Mouse (Mus musculus) limb, embryonic 11.5 days (tissue): ENCODE measurements around the gene Lrrc55. TPM values are rescaled to one million over a fixed set of nuclear protein-coding genes. Genes with fewer than 3 reads are reported as not detected.

Source experiments
- ATAC-seq: fragments of 200-750 bp; cut with Nextera tagmentation; 2 replicates; pipeline ENCODE4 v1.8.0; 2017; ENCODE audit warnings: low read depth; ENCODE audit not compliant: insufficient number of reproducible peaks, low FRiP score, low TSS enrichment
- DNase-seq: peaks from one replicate; pipeline ENCODE4 v3.0.0-alpha.2; 2015; ENCODE audit warnings: low spot score
- H3K27ac ChIP-seq: fragments of 300-500 bp; sonication (generic); replicated peaks from 2 replicates; pipeline ENCODE4 v1.5.1; 2014; ENCODE audit warnings: low read depth, mild to moderate bottlenecking, low read length
- H3K27me3 ChIP-seq: fragments of 300-500 bp; sonication (generic); 2 replicates; pipeline ENCODE4 v1.6.1; 2014; ENCODE audit warnings: mild to moderate bottlenecking, low read length, mixed read lengths; ENCODE audit not compliant: control insufficient read depth, insufficient read depth
- H3K36me3 ChIP-seq: fragments of 300-500 bp; sonication (generic); 2 replicates; pipeline ENCODE4 v1.6.1; 2014; ENCODE audit warnings: mild to moderate bottlenecking, low read length, moderate library complexity, mixed read lengths; ENCODE audit not compliant: control insufficient read depth, insufficient read depth
- H3K4me1 ChIP-seq: fragments of 300-500 bp; sonication (generic); 2 replicates; pipeline ENCODE4 v1.6.1; 2014; ENCODE audit warnings: low read length, mixed read lengths; ENCODE audit not compliant: control insufficient read depth, insufficient read depth
- H3K4me2 ChIP-seq: fragments of 300-500 bp; sonication (generic); 2 replicates; pipeline ENCODE4 v1.6.1; 2014; ENCODE audit warnings: low read depth, mild to moderate bottlenecking, moderate library complexity; ENCODE audit not compliant: severe bottlenecking
- H3K4me3 ChIP-seq: fragments of 300-500 bp; sonication (generic); 2 replicates; pipeline ENCODE4 v1.5.1; 2014; ENCODE audit warnings: low read depth, low read length
- H3K9ac ChIP-seq: fragments of 300-500 bp; sonication (generic); 2 replicates; pipeline ENCODE4 v1.6.1; 2014; ENCODE audit warnings: mild to moderate bottlenecking, low read length
- H3K9me3 ChIP-seq: fragments of 300-500 bp; sonication (generic); 2 replicates; pipeline ENCODE4 v1.6.1; 2016; ENCODE audit warnings: low read length; ENCODE audit not compliant: control insufficient read depth
- WGBS: fragments of 180-500 bp; shearing (Covaris S2); extraction: QIAGEN DNeasy Blood & Tissue Kit; methylation state at CpG from one replicate; pipeline ENCODE4 v1.1.7; 2014; 5-methylcytosine and 5-hydroxymethylcytosine counted together
- polyA plus RNA-seq: library from polyadenylated mRNA; unstranded; fragments of >200 nt; fragmentation: Nextera tagmentation; extraction: Ambion mirVana; gene quantifications from 2 replicates; pipeline ENCODE4 v1.2.1, GENCODE M21; 2014

Lrrc55 gene
- polyA plus RNA-seq, 1 experiment from 2014 or later, result 0.41 TPM

GRCm38 (mm10) chr2:85131724-85132123 lies 65.3 kb downstream of the Lrrc55 start:
- 0% methylated on average over 1 of the region's 1 CpGs for WGBS
- no peaks in the 10 kb centered on the region for H3K27me3 ChIP-seq
- DNase-seq, result no peak
- H3K4me2 ChIP-seq, result no peak overlapping the region
- H3K27ac ChIP-seq, result no peak overlapping the region
- H3K4me3 ChIP-seq, result no peak overlapping the region
- no peak for ATAC-seq
- no peaks in the 10 kb centered on the region for H3K4me1 ChIP-seq
- no peaks in the 10 kb centered on the region for H3K36me3 ChIP-seq
- no peak overlapping the region for H3K9ac ChIP-seq
- no peaks in the 10 kb centered on the region for H3K9me3 ChIP-seq

- ATAC-seq (no peak), DNase-seq (no peak)
- no peaks in the 10 kb centered on the region for H3K4me1 ChIP-seq
- no peak overlapping the region for H3K4me3 ChIP-seq
- no peak overlapping the region for H3K27ac ChIP-seq
- no peak overlapping the region for H3K9ac ChIP-seq
- 11% methylated on average over 2 of the region's 2 CpGs for WGBS
- no peak overlapping the region for H3K4me2 ChIP-seq
- no peaks in the 10 kb centered on the region for H3K27me3 ChIP-seq
- no peaks in the 10 kb centered on the region for H3K9me3 ChIP-seq
- H3K36me3 ChIP-seq, result no peaks in the 10 kb centered on the region
These were observed 65.8 kb downstream of the Lrrc55 start for GRCm38 (mm10) chr2:85131226-85131625.

GRCm38 (mm10) chr2:85129496-85129971 lies 67.5 kb downstream of the Lrrc55 start:
- no peak overlapping the region for H3K27ac ChIP-seq
- H3K4me1 ChIP-seq, result no peaks in the 10 kb centered on the region
- no peak for DNase-seq
- no peak overlapping the region for H3K9ac ChIP-seq
- no peaks in the 10 kb centered on the region for H3K27me3 ChIP-seq
- H3K4me2 ChIP-seq, result no peak overlapping the region
- no peak overlapping the region for H3K4me3 ChIP-seq
- H3K36me3 ChIP-seq, result no peaks in the 10 kb centered on the region
- H3K9me3 ChIP-seq, result no peaks in the 10 kb centered on the region
- WGBS, result 52% methylated on average over 6 of the region's 6 CpGs
- ATAC-seq, result no peak

- H3K36me3 ChIP-seq, result no peaks in the 10 kb centered on the region
- 23% methylated on average over 1 of the region's 1 CpGs for WGBS
- H3K27me3 ChIP-seq, result no peaks in the 10 kb centered on the region
- H3K27ac ChIP-seq, result no peak overlapping the region
- H3K9me3 ChIP-seq, result no peaks in the 10 kb centered on the region
- H3K4me1 ChIP-seq, result no peaks in the 10 kb centered on the region
- no peak overlapping the region for H3K4me3 ChIP-seq
- ATAC-seq (peak; percentile 67; the same call in 1 of the 2 replicates), DNase-seq (peak; percentile 80)
- H3K4me2 ChIP-seq, result no peak overlapping the region
- no peak overlapping the region for H3K9ac ChIP-seq
These were observed 73.0 kb downstream of the Lrrc55 start for GRCm38 (mm10) chr2:85123869-85124535.

GRCm38 (mm10) chr2:85123187-85123868 lies 73.7 kb downstream of the Lrrc55 start:
- H3K27me3 ChIP-seq, result no peaks in the 10 kb centered on the region
- no peaks in the 10 kb centered on the region for H3K9me3 ChIP-seq
- H3K4me1 ChIP-seq, result no peaks in the 10 kb centered on the region
- no peak overlapping the region for H3K4me3 ChIP-seq
- H3K27ac ChIP-seq, result no peak overlapping the region
- DNase-seq (peak; percentile 48), ATAC-seq (0 out of 2 replicates have a peak, but pooled peaks have one; percentile 2)
- H3K36me3 ChIP-seq, result no peaks in the 10 kb centered on the region
- H3K4me2 ChIP-seq, result no peak overlapping the region
- H3K9ac ChIP-seq, result no peak overlapping the region
- WGBS, result 28% methylated on average over 5 of the region's 5 CpGs

Other genes starting within 250 kb of the Lrrc55 start
- gene Prg2, start 216.7 kb downstream of the Lrrc55 start, polyA plus RNA-seq, result 0.47 and 0.48 TPM in 2 replicates
- gene Prg3, start 209.0 kb downstream of the Lrrc55 start, polyA plus RNA-seq, result not detected in 2 replicates
- 409 and 418 TPM in 2 replicates for gene Ssrp1, start 160.0 kb downstream of the Lrrc55 start, polyA plus RNA-seq
- 0.76 and 1.4 TPM in 2 replicates for gene P2rx3, start 159.7 kb downstream of the Lrrc55 start, polyA plus RNA-seq
- gene Tnks1bp1, start 149.2 kb downstream of the Lrrc55 start, polyA plus RNA-seq, result 6.7 and 7.0 TPM in 2 replicates
- gene Aplnr, start 61.0 kb downstream of the Lrrc55 start, polyA plus RNA-seq, result 33.4 and 34.9 TPM in 2 replicates
- not detected in 2 replicates for gene Olfr987, start 142.1 kb upstream of the Lrrc55 start, polyA plus RNA-seq
- gene Olfr988, start 166.0 kb upstream of the Lrrc55 start, polyA plus RNA-seq, result not detected in 2 replicates
- gene Olfr992, start 212.3 kb upstream of the Lrrc55 start, polyA plus RNA-seq, result not detected in 2 replicates
- gene Olfr993, start 217.7 kb upstream of the Lrrc55 start, polyA plus RNA-seq, result not detected in 2 replicates
- gene Olfr994, start 239.3 kb upstream of the Lrrc55 start, polyA plus RNA-seq, result not detected in 2 replicates
- not detected in 2 replicates for gene Olfr995, start 246.4 kb upstream of the Lrrc55 start, polyA plus RNA-seq